Mouse (Mus musculus) left cerebral cortex, postnatal 36 days (tissue): ENCODE measurements around the gene Abtb2. TPM values are rescaled to one million over a fixed set of nuclear protein-coding genes. Genes with fewer than 3 reads are reported as not detected.

Experiments used
- DNase-seq, 2 experiments: peaks; one replicate each; pipeline ENCODE4 v3.0.0; 2021 to 2022; ENCODE audit warnings: low spot score in 2 of 2, mixed read lengths in 1 of 2
- intact Hi-C: fragments of 180-260 bp; cut with DNase I; formaldehyde crosslinking; loops from one replicate; pipeline ENCODE4 v1.15.1; 2025
- total RNA-seq, 2 experiments: library from RNA; stranded (reverse); gene quantifications; 2 replicates each; pipeline ENCODE4 v1.2.3; 2021

Gene Abtb2
- total RNA-seq, 2 experiments from 2014 or later: 9.0 to 11.0 TPM

- intact Hi-C loops: no loop called here
- no peak for DNase-seq
Observed at GRCm38 (mm10) chr2:103580756-103581155, 14.6 kb downstream of the Abtb2 start.

GRCm38 (mm10) chr2:103581369-103581897, 15.3 kb downstream of the Abtb2 start:
- DNase-seq: no peak
- intact Hi-C loops: no loop called here

- intact Hi-C loops: no loop called here
- no peak for DNase-seq
Observed at GRCm38 (mm10) chr2:103583316-103583715, 17.2 kb downstream of the Abtb2 start.

- DNase-seq: no peak
- intact Hi-C loops: no loop called here
Observed at GRCm38 (mm10) chr2:103584093-103584492, 18.0 kb downstream of the Abtb2 start.

- intact Hi-C loops: no loop called here
- DNase-seq: no peak
Observed at GRCm38 (mm10) chr2:103586423-103586822, 20.3 kb downstream of the Abtb2 start.

- no peak for DNase-seq
- intact Hi-C loops: no loop called here
Observed at GRCm38 (mm10) chr2:103588776-103589175, 22.7 kb downstream of the Abtb2 start.

- intact Hi-C loops: no loop called here
- DNase-seq: no peak
Observed at GRCm38 (mm10) chr2:103589400-103589799, 23.3 kb downstream of the Abtb2 start.

- DNase-seq: no peak
- intact Hi-C loops: no loop called here
Observed at GRCm38 (mm10) chr2:103590645-103591044, 24.5 kb downstream of the Abtb2 start.

GRCm38 (mm10) chr2:103591742-103592590, 25.9 kb downstream of the Abtb2 start:
- intact Hi-C loops: no loop called here
- peak; percentile 45 to 54 for DNase-seq

- no peak for DNase-seq
- intact Hi-C loops: no loop called here
Observed at GRCm38 (mm10) chr2:103592591-103592929, 26.4 kb downstream of the Abtb2 start.

- intact Hi-C loops: no loop called here
Observed at GRCm38 (mm10) chr2:103594592-103595011, 28.5 kb downstream of the Abtb2 start.

GRCm38 (mm10) chr2:103595028-103595651, 29.0 kb downstream of the Abtb2 start:
- intact Hi-C loops: no loop called here

More at GRCm38 (mm10) chr2:103594592-103595011, 28.5 kb downstream of the Abtb2 start:
- DNase-seq: no peak

GRCm38 (mm10) chr2:103599296-103599695, 33.2 kb downstream of the Abtb2 start:
- intact Hi-C loops: no loop called here
- DNase-seq: no peak

More at GRCm38 (mm10) chr2:103595028-103595651, 29.0 kb downstream of the Abtb2 start:
- no peak for DNase-seq

GRCm38 (mm10) chr2:103600165-103600891, 34.2 kb downstream of the Abtb2 start:
- intact Hi-C loops: no loop called here

GRCm38 (mm10) chr2:103601126-103601525, 35.0 kb downstream of the Abtb2 start:
- intact Hi-C loops: no loop called here
- DNase-seq: no peak

More at GRCm38 (mm10) chr2:103600165-103600891, 34.2 kb downstream of the Abtb2 start:
- peak; percentile 48 to 52 for DNase-seq

- intact Hi-C loops: no loop called here
- DNase-seq: no peak
Observed at GRCm38 (mm10) chr2:103601531-103601930, 35.4 kb downstream of the Abtb2 start.

- intact Hi-C loops: no loop called here
- no peak for DNase-seq
Observed at GRCm38 (mm10) chr2:103603209-103603608, 37.1 kb downstream of the Abtb2 start.

GRCm38 (mm10) chr2:103603869-103604268, 37.8 kb downstream of the Abtb2 start:
- no peak for DNase-seq
- intact Hi-C loops: no loop called here

GRCm38 (mm10) chr2:103605805-103606498, 39.8 kb downstream of the Abtb2 start:
- no peak for DNase-seq
- intact Hi-C loops: no loop called here
